ENCODE assay signal across 8 mouse cellular contexts in the genomic region with DNA sequence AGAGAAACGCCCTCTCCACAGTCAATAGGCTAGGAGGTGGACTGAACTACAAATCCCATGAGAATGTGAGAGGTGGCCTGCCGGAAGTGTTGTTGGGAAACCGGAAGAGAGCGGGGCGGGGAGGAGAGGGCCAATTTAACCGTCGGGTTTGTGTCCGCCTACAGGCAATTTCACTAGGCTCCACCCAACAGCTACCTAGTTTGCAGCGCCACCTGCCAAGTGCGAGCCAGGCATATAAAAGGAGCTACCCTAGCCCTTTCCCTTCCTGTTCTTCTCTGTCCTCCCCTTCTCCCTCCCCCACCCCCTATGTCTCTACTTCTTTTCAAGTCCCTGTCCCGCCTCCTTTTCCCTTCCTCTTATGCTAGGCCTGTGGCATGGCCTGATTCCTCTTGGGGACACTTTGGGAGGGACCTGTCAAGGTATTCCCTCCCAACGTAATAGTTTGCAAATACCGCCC. TPM values are rescaled to one million over a fixed set of nuclear protein-coding genes. Genes with fewer than 3 reads are reported as not detected.
DNase-seq lines count a peak whose midpoint lies in the region; ATAC-seq and TF ChIP-seq lines count a peak whose summit lies in the region.

No protein-coding gene starts in this region.

- TF ChIP-seq POLR2A in cortical plate, adult 2 months (IDR thresholded peaks at IDR 0.05; ENCODE audit: extremely low read depth, insufficient read depth, low read length), result peak; percentile 71

- H3K4me3 ChIP-seq in cortical plate, adult 2 months (ENCODE audit: insufficient read depth, low read length), result peak overlapping the region; percentile 31

- H3K4me1 ChIP-seq in cortical plate, adult 2 months (ENCODE audit: control insufficient read depth, insufficient read depth, low read length), result no peaks in the 10 kb centered on the region

- H3K27ac ChIP-seq in cortical plate, adult 2 months (ENCODE audit: insufficient read depth, low read length), result no peak overlapping the region

- peak; percentile 79 for DNase-seq in adipocyte (ENCODE audit: low spot score)
- DNase-seq in gastrocnemius, adult 8-10 months (ENCODE audit: low spot score in 2 of 2), result peak; percentile 54 to 71
- peak; percentile 91 for DNase-seq in induced T-regulatory cell, adult 2 months (ENCODE audit: low read depth)
- DNase-seq in left cerebral cortex, adult 8-10 months (ENCODE audit: low spot score in 2 of 2), result peak; percentile 34 to 75
- peak; percentile 67 for DNase-seq in right cerebral cortex, postnatal 14 days
- peak; percentile 89 for DNase-seq in yolk sac, embryonic 10.5 days (ENCODE audit: low spot score)

- no peak for TF ChIP-seq CTCF in cortical plate, adult 2 months (IDR thresholded peaks at IDR 0.05; ENCODE audit: extremely low read depth, insufficient read depth, low read length)

- ATAC-seq in megakaryocyte, adult 5-6 weeks (ENCODE audit: poor library complexity, severe bottlenecking), result peak; percentile 90

RNA-seq across cellular contexts. Expression of a gene that starts 4.4 kb away (rescaled TPM):
- 0.45 and 0.69 TPM in 2 replicates for polyA plus RNA-seq in cortical plate, adult 2 months (2012; rRNA removed)
- 1 to 10 TPM in 1 of 4 experiments, under 1 TPM in 3; 0.60 to 1.2 (median 0.76) TPM for total RNA-seq in gastrocnemius, adult 8-10 months (2022)
- total RNA-seq in left cerebral cortex, adult 8-10 months (2022), result under 1 TPM in 3 of 4 experiments, not detected in 1; 0.26 to 0.48 (median 0.39) TPM
- total RNA-seq in megakaryocyte, adult 5-6 weeks (2015), result not detected in 2 replicates
- not detected in 2 replicates for total RNA-seq in megakaryocyte, adult 5-6 weeks (2017)

RNA-seq across cellular contexts. Expression of a gene that starts 24.3 kb away (rescaled TPM):
- polyA plus RNA-seq in cortical plate, adult 2 months (2012; rRNA removed), result 0.40 TPM in 1 of 2 replicates, not detected in the other
- total RNA-seq in gastrocnemius, adult 8-10 months (2022), result not detected
- not detected for total RNA-seq in left cerebral cortex, adult 8-10 months (2022)
- total RNA-seq in megakaryocyte, adult 5-6 weeks (2015), result 1,347 and 1,763 TPM in 2 replicates
- total RNA-seq in megakaryocyte, adult 5-6 weeks (2017), result 1,568 and 2,380 TPM in 2 replicates

RNA-seq across cellular contexts. Expression of a gene that starts 43.4 kb away (rescaled TPM):
- polyA plus RNA-seq in cortical plate, adult 2 months (2012; rRNA removed), result 0.83 and 1.3 TPM in 2 replicates
- total RNA-seq in gastrocnemius, adult 8-10 months (2022), result 100 to 1,000 TPM in 1 of 4 experiments, 10 to 100 TPM in 3; 84.4 to 106 (median 97.6) TPM
- 1 to 10 TPM in 3 of 4 experiments, under 1 TPM in 1; 0.70 to 2.1 (median 1.5) TPM for total RNA-seq in left cerebral cortex, adult 8-10 months (2022)
- not detected in 2 replicates for total RNA-seq in megakaryocyte, adult 5-6 weeks (2015)
- 0.04 TPM in 1 of 2 replicates, not detected in the other for total RNA-seq in megakaryocyte, adult 5-6 weeks (2017)

RNA-seq across cellular contexts. Expression of a gene that starts 48.8 kb away (rescaled TPM):
- polyA plus RNA-seq in cortical plate, adult 2 months (2012; rRNA removed), result 1.1 and 1.3 TPM in 2 replicates
- total RNA-seq in gastrocnemius, adult 8-10 months (2022), result not detected
- total RNA-seq in left cerebral cortex, adult 8-10 months (2022), result under 1 TPM in 2 of 4 experiments, not detected in 2; 0.77 to 0.84 TPM
- total RNA-seq in megakaryocyte, adult 5-6 weeks (2015), result not detected in 2 replicates
- total RNA-seq in megakaryocyte, adult 5-6 weeks (2017), result not detected in 2 replicates

Comparison
In these comparisons a context has a peak if more than half of its experiments do, and no peak if none do; other contexts are left out.
1. RNA of a gene that starts 24.3 kb away (total RNA-seq): 1,347 to 2,380 TPM in megakaryocyte, adult 5-6 weeks; not detected in left cerebral cortex, adult 8-10 months and not detected in gastrocnemius, adult 8-10 months; every median in the first group is over 100 times any median in the second.
2. RNA of a gene that starts 43.4 kb away (total RNA-seq): 84.4 to 106 TPM in gastrocnemius, adult 8-10 months; 0.70 to 2.1 TPM in left cerebral cortex, adult 8-10 months and 0.04 TPM in megakaryocyte, adult 5-6 weeks; every median in the first group is over 10 times any median in the second.
3. Peak in every context shown above with its lines, with median percentiles within 50 percentile points of each other: DNase-seq.